Mouse (Mus musculus): ENCODE measurements around the gene Slc24a3.

DNA sequence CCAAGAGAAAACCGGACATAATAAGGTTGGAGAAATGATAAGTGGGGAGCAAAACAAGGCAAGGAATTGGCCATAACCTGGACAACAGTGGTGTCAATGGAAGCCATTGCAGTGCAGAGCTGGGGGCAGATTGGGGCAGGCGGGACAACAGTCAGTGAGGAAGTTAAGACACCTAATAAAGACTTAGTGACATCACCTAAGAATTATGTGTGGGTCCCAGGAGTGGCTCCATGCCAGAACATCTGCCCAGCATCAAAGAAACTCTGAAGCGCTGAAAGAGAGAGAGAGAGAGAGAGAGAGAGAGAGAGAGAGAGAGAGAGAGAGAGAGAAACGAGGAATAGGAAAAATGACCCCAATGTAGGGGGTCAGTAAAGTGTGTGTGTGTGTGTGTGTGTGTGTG lies 500.6 kb downstream of the Slc24a3 start:
- TF ChIP-seq POLR2A (IDR thresholded peaks at IDR 0.05; ENCODE audit: extremely low read depth, insufficient read depth, low read length) (no peak), CTCF (IDR thresholded peaks at IDR 0.05; ENCODE audit: low read depth, low read length) (no peak)

All from liver, adult 2 months (tissue).